Mouse (Mus musculus) lung, adult 2 months (tissue): Measurements from ENCODE around the gene Cpn1.

Experiments
- CTCF ChIP-seq: fragments of 200-500 bp; IDR thresholded peaks from 2 replicates; pipeline ENCODE4 v1.5.1; 2011; ENCODE audit warnings: mild to moderate bottlenecking, low read length, control low read depth; ENCODE audit not compliant: insufficient read depth
- POLR2A ChIP-seq: fragments of 200-500 bp; IDR thresholded peaks from 2 replicates; pipeline ENCODE4 v1.6.1; 2011; ENCODE audit warnings: low read depth, mild to moderate bottlenecking, control low read depth, low read length, borderline replicate concordance; ENCODE audit errors: extremely low read depth

DNA sequence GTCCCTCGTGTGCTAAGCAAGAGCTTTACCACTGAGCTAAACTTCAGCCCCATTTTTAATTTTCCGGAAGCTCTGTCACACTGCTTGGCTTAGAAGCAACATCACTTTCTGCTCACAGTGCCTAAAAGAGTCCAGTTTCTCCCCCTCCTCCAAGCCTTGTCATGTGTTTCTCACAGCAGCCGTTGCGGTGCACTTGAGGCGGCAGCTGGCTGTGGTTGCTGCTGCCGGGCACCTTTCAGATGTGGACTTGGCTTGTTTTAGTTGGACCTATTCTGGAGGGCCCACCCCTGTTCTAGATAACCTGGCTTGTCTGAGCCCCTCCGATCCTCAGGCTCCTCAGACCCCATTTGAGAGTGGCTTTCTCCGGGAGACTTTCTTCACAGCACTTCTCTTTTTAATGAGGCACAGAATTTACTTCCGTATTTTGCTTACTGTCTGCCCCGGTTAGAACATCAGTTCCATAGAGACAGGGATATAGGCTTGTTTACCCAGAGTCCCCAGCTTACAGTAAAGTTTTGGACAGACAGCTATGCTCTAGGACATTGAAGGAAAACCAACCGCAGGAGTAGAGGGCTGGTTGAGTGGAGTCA is 20.8 kb downstream of the Cpn1 start:
- TF ChIP-seq CTCF, result no peak
- TF ChIP-seq POLR2A, result no peak
